15 mouse cellular contexts compared by ENCODE assay signal in genomic region chr1:165687861-165688260, GRCm38 (mm10).
"Had no signal": no experiment of that assay in that cellular context is flagged by ENCODE, and none has a peak within 500 bp of the region (broad histone marks: within the 10 kb centered on the region; RNA-seq: fewer than 3 reads in every experiment).

No protein-coding gene starts in this region.

- H3K4me3 ChIP-seq: layer of hippocampus, adult 2 months; limb, embryonic 13.5 days; midbrain, embryonic 10.5 days; myocyte; neural tube, embryonic 15.5 days had no signal

- H3K36me3 ChIP-seq: limb, embryonic 13.5 days; midbrain, embryonic 10.5 days; neural tube, embryonic 15.5 days had no signal

- H3K9ac ChIP-seq: limb, embryonic 13.5 days; liver, embryonic 14.5 days; neural tube, embryonic 15.5 days had no signal

- DNase-seq: kidney, postnatal 4 days; left cerebral cortex, postnatal 4 days; lung, adult 18-20 months; lung, postnatal 4 days; midbrain, embryonic 14.5 days; right cerebral cortex, adult 18-20 months; right cerebral cortex, postnatal 25 days; thymus, postnatal 4 days had no signal

- H3K9me3 ChIP-seq: limb, embryonic 13.5 days; midbrain, embryonic 10.5 days; neural tube, embryonic 15.5 days had no signal

- H3K4me2 ChIP-seq: limb, embryonic 13.5 days; neural tube, embryonic 15.5 days had no signal

- H3K27ac ChIP-seq: layer of hippocampus, adult 2 months; limb, embryonic 13.5 days; liver, embryonic 14.5 days; midbrain, embryonic 10.5 days; neural tube, embryonic 15.5 days; stomach, postnatal 0 days had no signal

- H3K27me3 ChIP-seq: limb, embryonic 13.5 days; neural tube, embryonic 15.5 days had no signal
